Mouse (Mus musculus): ENCODE measurements around the gene Adamts8. TPM values are rescaled to one million over a fixed set of nuclear protein-coding genes. Genes with fewer than 3 reads are reported as not detected.

The Adamts8 gene
- 1.7 and 1.8 TPM in 2 replicates for polyA plus RNA-seq (2015; fragmentation: Nextera tagmentation; extraction: Ambion mirVana)

GRCm38 (mm10) chr9:30942512-30943313 lies at the start of gene Adamts8:
Adamts8 (plus strand) TSS chr9:30942562.

GRCm38 (mm10) chr9:30922197-30922894 lies 20.0 kb upstream of the Adamts8 start, which contains the start of gene Adamts15:
Adamts15 (minus strand) TSS chr9:30922452.

Other genes with a start within 250 kb of the Adamts8 start
- gene Adamts15, start 20.1 kb upstream of the Adamts8 start, polyA plus RNA-seq (2015; fragmentation: Nextera tagmentation; extraction: Ambion mirVana): 2.8 and 3.8 TPM in 2 replicates
- gene Zbtb44, start 88.1 kb downstream of the Adamts8 start, polyA plus RNA-seq (2015; fragmentation: Nextera tagmentation; extraction: Ambion mirVana): 6.9 and 7.6 TPM in 2 replicates
- 1.00 and 1.2 TPM in 2 replicates for gene St14, start 189.3 kb downstream of the Adamts8 start, polyA plus RNA-seq (2015; fragmentation: Nextera tagmentation; extraction: Ambion mirVana)

All from spleen, postnatal 0 days (tissue).